Mouse (Mus musculus): ENCODE results near the gene Arid1b. TPM values are rescaled to one million over a fixed set of nuclear protein-coding genes. Genes with fewer than 3 reads are reported as not detected.

Arid1b gene
- total and polyA plus RNA-seq, 3 experiments, result 11.8 to 27.8 (median 26.8) TPM

GRCm38 (mm10) chr17:5005285-5005684 lies 11.2 kb downstream of the Arid1b start:
- TF ChIP-seq POLR2A (IDR thresholded peaks at IDR 0.05; ENCODE audit: insufficient read depth, low read depth, low read length) (no peak), EP300 (IDR thresholded peaks at IDR 0.05; ENCODE audit: insufficient read depth, low read depth, low read length) (no peak), CTCF (IDR thresholded peaks at IDR 0.05) (no peak)
- no peak overlapping the region for H3K9ac ChIP-seq (ENCODE audit: low read depth, low read length)
- intact Hi-C loops (cut with DNase I), result no loop called here
- H3K36me3 ChIP-seq (ENCODE audit: control insufficient read depth, insufficient read depth, low read length), result peaks cover 15% of the 10 kb centered on the region
- DNase-seq, result peak in 1 of 2 experiments; percentile 13
- H3K4me1 ChIP-seq (ENCODE audit: control insufficient read depth, insufficient read depth, low read length), result peaks cover 47% of the 10 kb centered on the region
- no peak overlapping the region for H3K4me3 ChIP-seq
- 66% methylated on average over 3 of the region's 3 CpGs for WGBS
- H3K79me2 ChIP-seq (replicated peaks; ENCODE audit: control insufficient read depth, insufficient read depth, low read length), result peaks cover 22% of the 10 kb centered on the region
- H3K27ac ChIP-seq, result no peak overlapping the region
- no peaks in the 10 kb centered on the region for H3K27me3 ChIP-seq (ENCODE audit: control insufficient read depth, insufficient read depth, low read length)

- TF ChIP-seq CTCF (IDR thresholded peaks at IDR 0.05) (no peak), EP300 (IDR thresholded peaks at IDR 0.05; ENCODE audit: insufficient read depth, low read depth, low read length) (0 out of 2 replicates have a peak, but pooled peaks have one; percentile 18), POLR2A (IDR thresholded peaks at IDR 0.05; ENCODE audit: insufficient read depth, low read depth, low read length) (no peak)
- no peak overlapping the region for H3K27ac ChIP-seq
- peak; percentile 37 to 55 for DNase-seq
- H3K4me1 ChIP-seq (ENCODE audit: control insufficient read depth, insufficient read depth, low read length), result peaks cover 44% of the 10 kb centered on the region
- H3K27me3 ChIP-seq (ENCODE audit: control insufficient read depth, insufficient read depth, low read length), result no peaks in the 10 kb centered on the region
- peaks cover 18% of the 10 kb centered on the region for H3K79me2 ChIP-seq (replicated peaks; ENCODE audit: control insufficient read depth, insufficient read depth, low read length)
- intact Hi-C loops (cut with DNase I), result no loop called here
- WGBS, result 19% methylated on average over 15 of the region's 15 CpGs
- no peak overlapping the region for H3K9ac ChIP-seq (ENCODE audit: low read depth, low read length)
- H3K36me3 ChIP-seq (ENCODE audit: control insufficient read depth, insufficient read depth, low read length), result peaks cover 7% of the 10 kb centered on the region
- no peak overlapping the region; the same call in 1 of the 2 replicates for H3K4me3 ChIP-seq
Measured at GRCm38 (mm10) chr17:5007156-5007658, 13.1 kb downstream of the Arid1b start.

GRCm38 (mm10) chr17:5008236-5008635 lies 14.1 kb downstream of the Arid1b start:
- H3K79me2 ChIP-seq (replicated peaks; ENCODE audit: control insufficient read depth, insufficient read depth, low read length), result peaks cover 14% of the 10 kb centered on the region
- no peak overlapping the region for H3K27ac ChIP-seq
- 0 out of 2 replicates have a peak, but pooled peaks have one; percentile 40 for TF ChIP-seq EP300 (IDR thresholded peaks at IDR 0.05; ENCODE audit: insufficient read depth, low read depth, low read length)
- TF ChIP-seq CTCF (IDR thresholded peaks at IDR 0.05), result no peak
- no peaks in the 10 kb centered on the region for H3K27me3 ChIP-seq (ENCODE audit: control insufficient read depth, insufficient read depth, low read length)
- DNase-seq, result peak; percentile 33 to 62
- intact Hi-C loops (cut with DNase I), result no loop called here
- no peak overlapping the region for H3K4me3 ChIP-seq
- H3K36me3 ChIP-seq (ENCODE audit: control insufficient read depth, insufficient read depth, low read length), result no peaks in the 10 kb centered on the region
- no peak overlapping the region for H3K9ac ChIP-seq (ENCODE audit: low read depth, low read length)
- 61% methylated on average over 10 of the region's 10 CpGs for WGBS
- peaks cover 41% of the 10 kb centered on the region for H3K4me1 ChIP-seq (ENCODE audit: control insufficient read depth, insufficient read depth, low read length)

- peak in 1 of 2 experiments; percentile 17 for DNase-seq
- H3K9ac ChIP-seq (ENCODE audit: low read depth, low read length), result no peak overlapping the region
Measured at GRCm38 (mm10) chr17:5008761-5009160, 14.6 kb downstream of the Arid1b start.

GRCm38 (mm10) chr17:5009526-5010260 lies 15.6 kb downstream of the Arid1b start:
- H3K79me2 ChIP-seq (replicated peaks; ENCODE audit: control insufficient read depth, insufficient read depth, low read length), result peaks cover 15% of the 10 kb centered on the region
- no peaks in the 10 kb centered on the region for H3K27me3 ChIP-seq (ENCODE audit: control insufficient read depth, insufficient read depth, low read length)
- peak in 1 of 2 experiments; percentile 14 for DNase-seq
- TF ChIP-seq CTCF (IDR thresholded peaks at IDR 0.05) (no peak), POLR2A (IDR thresholded peaks at IDR 0.05; ENCODE audit: insufficient read depth, low read depth, low read length) (no peak), EP300 (IDR thresholded peaks at IDR 0.05; ENCODE audit: insufficient read depth, low read depth, low read length) (no peak)
- no peak overlapping the region for H3K27ac ChIP-seq
- no peak overlapping the region for H3K4me3 ChIP-seq
- H3K36me3 ChIP-seq (ENCODE audit: control insufficient read depth, insufficient read depth, low read length), result no peaks in the 10 kb centered on the region
- H3K4me1 ChIP-seq (ENCODE audit: control insufficient read depth, insufficient read depth, low read length), result peaks cover 36% of the 10 kb centered on the region
- 70% methylated on average over 12 of the region's 12 CpGs for WGBS
- H3K9ac ChIP-seq (ENCODE audit: low read depth, low read length), result no peak overlapping the region
- intact Hi-C loops (cut with DNase I), result no loop called here

More at GRCm38 (mm10) chr17:5008761-5009160, 14.6 kb downstream of the Arid1b start:
- intact Hi-C loops (cut with DNase I), result no loop called here
- TF ChIP-seq CTCF (IDR thresholded peaks at IDR 0.05) (no peak), EP300 (IDR thresholded peaks at IDR 0.05; ENCODE audit: insufficient read depth, low read depth, low read length) (no peak), POLR2A (IDR thresholded peaks at IDR 0.05; ENCODE audit: insufficient read depth, low read depth, low read length) (no peak)
- 63% methylated on average over 5 of the region's 5 CpGs for WGBS
- Histone ChIP-seq H3K27me3 (ENCODE audit: control insufficient read depth, insufficient read depth, low read length) (no peaks in the 10 kb centered on the region), H3K27ac (no peak overlapping the region), H3K36me3 (ENCODE audit: control insufficient read depth, insufficient read depth, low read length) (no peaks in the 10 kb centered on the region), H3K4me1 (ENCODE audit: control insufficient read depth, insufficient read depth, low read length) (peaks cover 41% of the 10 kb centered on the region), H3K4me3 (no peak overlapping the region), H3K79me2 (replicated peaks; ENCODE audit: control insufficient read depth, insufficient read depth, low read length) (peaks cover 14% of the 10 kb centered on the region)

- 34% methylated on average over 7 of the region's 7 CpGs for WGBS
- intact Hi-C loops (cut with DNase I), result no loop called here
- H3K27ac ChIP-seq, result no peak overlapping the region
- H3K4me3 ChIP-seq, result no peak overlapping the region
- H3K9ac ChIP-seq (ENCODE audit: low read depth, low read length), result no peak overlapping the region
- DNase-seq, result peak in 1 of 2 experiments; percentile 15
- peaks cover 27% of the 10 kb centered on the region for H3K4me1 ChIP-seq (ENCODE audit: control insufficient read depth, insufficient read depth, low read length)
- no peaks in the 10 kb centered on the region for H3K36me3 ChIP-seq (ENCODE audit: control insufficient read depth, insufficient read depth, low read length)
- H3K79me2 ChIP-seq (replicated peaks; ENCODE audit: control insufficient read depth, insufficient read depth, low read length), result peaks cover 11% of the 10 kb centered on the region
- no peaks in the 10 kb centered on the region for H3K27me3 ChIP-seq (ENCODE audit: control insufficient read depth, insufficient read depth, low read length)
- TF ChIP-seq EP300 (IDR thresholded peaks at IDR 0.05; ENCODE audit: insufficient read depth, low read depth, low read length), result no peak
- no peak for TF ChIP-seq POLR2A (IDR thresholded peaks at IDR 0.05; ENCODE audit: insufficient read depth, low read depth, low read length)
- no peak for TF ChIP-seq CTCF (IDR thresholded peaks at IDR 0.05)
Measured at GRCm38 (mm10) chr17:5010781-5011180, 16.6 kb downstream of the Arid1b start.

Data from heart, adult 2 months (tissue).